Mouse (Mus musculus) bone marrow, adult 2 months (tissue): ENCODE data around the gene Rap1gap. TPM values are rescaled to one million over a fixed set of nuclear protein-coding genes. Genes with fewer than 3 reads are reported as not detected.

Experiments used
- H3K27ac ChIP-seq: fragments of 200-500 bp; 2 replicates; pipeline ENCODE4 v1.5.1; 2012; ENCODE audit warnings: low read depth, mild to moderate bottlenecking, control low read depth, inconsistent platforms, low read length; ENCODE audit not compliant: control insufficient read depth, poor library complexity, insufficient read depth
- H3K4me1 ChIP-seq: fragments of 200-500 bp; 2 replicates; pipeline ENCODE4 v1.6.1; 2011; ENCODE audit warnings: low read length; ENCODE audit not compliant: control insufficient read depth, insufficient read depth
- H3K4me3 ChIP-seq: fragments of 200-500 bp; replicated peaks from 2 replicates; pipeline ENCODE3; 2011; ENCODE audit warnings: mild to moderate bottlenecking, low read depth, low read length, control low read depth; ENCODE audit not compliant: control insufficient read depth
- CTCF ChIP-seq: fragments of 200-500 bp; IDR thresholded peaks from 2 replicates; pipeline ENCODE4 v1.5.1; 2011; ENCODE audit warnings: low read length, control low read depth; ENCODE audit not compliant: control insufficient read depth, insufficient read depth
- POLR2A ChIP-seq: fragments of 200-500 bp; IDR thresholded peaks from 2 replicates; pipeline ENCODE4 v1.6.1; 2011; ENCODE audit warnings: low read depth, mild to moderate bottlenecking, control low read depth, low read length, borderline replicate concordance; ENCODE audit not compliant: control insufficient read depth
- WGBS: fragments of 180-500 bp; shearing (Covaris S2); methylation state at CpG from one replicate; pipeline ENCODE4 v1.1.7; 2018; 5-methylcytosine and 5-hydroxymethylcytosine counted together
- polyA plus RNA-seq: library from polyadenylated mRNA; stranded (reverse); fragments of >200 nt; gene quantifications from 2 replicates; pipeline ENCODE4 v1.2.4, GENCODE M21; 2011; ENCODE audit warnings: low replicate concordance; ENCODE audit not compliant: missing spikeins, insufficient read depth, insufficient read length

Gene Rap1gap
- polyA plus RNA-seq, 1 experiment = 2.0 TPM

- Histone ChIP-seq H3K27ac (no peak overlapping the region), H3K4me3 (no peak overlapping the region), H3K4me1 (no peaks in the 10 kb centered on the region)
- WGBS = 91% methylated on average over 18 of the region's 18 CpGs
- TF ChIP-seq CTCF (no peak), POLR2A (no peak)
Observed at GRCm38 (mm10) chr4:137655241-137656031, 9.1 kb upstream of the Rap1gap start.

GRCm38 (mm10) chr4:137657674-137658073 is 6.9 kb upstream of the Rap1gap start:
- TF ChIP-seq POLR2A = no peak
- no peak for TF ChIP-seq CTCF
- 85% methylated on average over 8 of the region's 8 CpGs for WGBS
- no peak overlapping the region for H3K27ac ChIP-seq
- no peak overlapping the region for H3K4me3 ChIP-seq
- no peaks in the 10 kb centered on the region for H3K4me1 ChIP-seq

GRCm38 (mm10) chr4:137659541-137659940 is 5.0 kb upstream of the Rap1gap start:
- no peaks in the 10 kb centered on the region for H3K4me1 ChIP-seq
- WGBS = 90% methylated on average over 4 of the region's 4 CpGs
- H3K4me3 ChIP-seq = no peak overlapping the region
- no peak overlapping the region for H3K27ac ChIP-seq
- TF ChIP-seq CTCF (no peak), POLR2A (no peak)

- Histone ChIP-seq H3K27ac (no peak overlapping the region; the same call in 1 of the 2 replicates), H3K4me3 (no peak overlapping the region), H3K4me1 (no peaks in the 10 kb centered on the region)
- TF ChIP-seq POLR2A = no peak
- TF ChIP-seq CTCF = no peak
- whole genome bisulfite sequencing = 51% methylated on average over 10 of the region's 10 CpGs
Observed at GRCm38 (mm10) chr4:137660364-137661077, 4.0 kb upstream of the Rap1gap start.

- 68% methylated on average over 2 of the region's 2 CpGs for WGBS
- no peaks in the 10 kb centered on the region for H3K4me1 ChIP-seq
- no peak overlapping the region; the same call in 1 of the 2 replicates for H3K27ac ChIP-seq
- no peak overlapping the region for H3K4me3 ChIP-seq
- TF ChIP-seq CTCF (no peak), POLR2A (no peak)
Observed at GRCm38 (mm10) chr4:137661078-137661450, 3.5 kb upstream of the Rap1gap start.

- Histone ChIP-seq H3K4me1 (no peaks in the 10 kb centered on the region), H3K4me3 (no peak overlapping the region), H3K27ac (no peak overlapping the region)
- 74% methylated on average over 6 of the region's 6 CpGs for WGBS
- TF ChIP-seq CTCF (no peak), POLR2A (no peak)
Observed at GRCm38 (mm10) chr4:137661547-137661946, 3.0 kb upstream of the Rap1gap start.

- WGBS = 45% methylated on average over 4 of the region's 4 CpGs
- Histone ChIP-seq H3K4me1 (no peaks in the 10 kb centered on the region), H3K27ac (no peak overlapping the region), H3K4me3 (no peak overlapping the region)
- TF ChIP-seq CTCF = no peak
- no peak for TF ChIP-seq POLR2A
Observed at GRCm38 (mm10) chr4:137663491-137663890, 1.0 kb upstream of the Rap1gap start.

- Histone ChIP-seq H3K27ac (no peak overlapping the region), H3K4me1 (no peaks in the 10 kb centered on the region), H3K4me3 (no peak overlapping the region)
- WGBS = 28% methylated on average over 15 of the region's 15 CpGs
- TF ChIP-seq CTCF = no peak
- TF ChIP-seq POLR2A = no peak
Observed at GRCm38 (mm10) chr4:137664980-137665675, 602 bp downstream of the Rap1gap start.
